In the genomic region with DNA sequence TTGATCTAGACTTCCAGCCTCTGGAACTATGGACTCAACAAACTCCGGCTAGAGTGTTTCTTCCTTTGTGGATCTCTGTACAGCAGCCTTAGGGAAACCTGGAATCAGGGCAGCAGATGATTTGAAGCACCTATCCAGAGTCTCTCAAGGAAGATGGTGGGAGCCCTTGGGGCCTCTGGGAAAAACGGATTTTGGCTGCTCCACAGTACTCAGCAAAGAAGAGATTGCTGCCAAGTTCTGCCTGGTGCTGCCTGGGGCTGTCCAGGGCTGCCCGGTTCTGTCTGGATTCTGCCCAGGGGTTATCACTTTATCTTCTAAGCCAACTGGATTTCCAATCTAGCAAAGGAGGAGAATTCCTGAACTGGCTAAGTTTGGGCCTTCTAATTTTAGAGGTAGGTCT, we compare ENCODE assay signal across 31 mouse cellular contexts. TPM values are rescaled to one million over a fixed set of nuclear protein-coding genes. Genes with fewer than 3 reads are reported as not detected.
"Had no signal": no experiment of that assay in that cellular context is flagged by ENCODE, and none has a peak within 500 bp of the region (broad histone marks: within the 10 kb centered on the region; RNA-seq: fewer than 3 reads in every experiment).

No protein-coding gene starts in this region.

- DNase-seq: gastrocnemius, postnatal 14 days; gastrocnemius, postnatal 36 days; heart, adult 18-20 months; heart, postnatal 14 days; heart, postnatal 36 days; kidney, adult 11 months; kidney, adult 2 months; kidney, adult 9 months; kidney, postnatal 14 days; kidney, postnatal 36 days; layer of hippocampus, adult 9-11 months; layer of hippocampus, postnatal 36 days; left cerebral cortex, postnatal 4 days had no signal

- H3K9me3 ChIP-seq: heart, embryonic 10.5 days; heart, embryonic 13.5 days; heart, embryonic 15.5 days; hindbrain, embryonic 13.5 days; hindbrain, embryonic 15.5 days; kidney, embryonic 15.5 days; limb, embryonic 13.5 days; limb, embryonic 15.5 days; liver, embryonic 12.5 days had no signal

- H3K9ac ChIP-seq: heart, embryonic 13.5 days; heart, embryonic 15.5 days; hindbrain, embryonic 13.5 days; hindbrain, embryonic 15.5 days; kidney, embryonic 15.5 days; limb, embryonic 13.5 days; limb, embryonic 15.5 days; liver, embryonic 12.5 days had no signal

- H3K36me3 ChIP-seq: heart, embryonic 10.5 days; heart, embryonic 13.5 days; heart, embryonic 15.5 days; hindbrain, embryonic 13.5 days; hindbrain, embryonic 15.5 days; kidney, embryonic 15.5 days; limb, embryonic 13.5 days; limb, embryonic 15.5 days; liver, embryonic 12.5 days had no signal

- ATAC-seq: hindbrain, postnatal 0 days; intestine, embryonic 16.5 days; liver, embryonic 12.5 days had no signal

- H3K27me3 ChIP-seq: heart, embryonic 13.5 days; heart, embryonic 15.5 days; hindbrain, embryonic 15.5 days; kidney, embryonic 15.5 days; limb, embryonic 13.5 days; limb, embryonic 15.5 days; liver, embryonic 12.5 days had no signal

- H3K4me2 ChIP-seq: heart, embryonic 13.5 days; heart, embryonic 15.5 days; hindbrain, embryonic 13.5 days; hindbrain, embryonic 15.5 days; kidney, embryonic 15.5 days; limb, embryonic 13.5 days; limb, embryonic 15.5 days; liver, embryonic 12.5 days had no signal

- H3K27ac ChIP-seq: heart, embryonic 10.5 days; heart, embryonic 13.5 days; heart, embryonic 15.5 days; hindbrain, embryonic 13.5 days; hindbrain, embryonic 15.5 days; hindbrain, postnatal 0 days; kidney, embryonic 15.5 days; kidney, postnatal 0 days; limb, embryonic 13.5 days; limb, embryonic 15.5 days; liver, embryonic 12.5 days had no signal

- H3K4me1 ChIP-seq: heart, embryonic 15.5 days; hindbrain, embryonic 13.5 days; hindbrain, embryonic 15.5 days; liver, embryonic 12.5 days had no signal

- H3K4me3 ChIP-seq: heart, embryonic 10.5 days; heart, embryonic 13.5 days; heart, embryonic 15.5 days; hindbrain, embryonic 13.5 days; hindbrain, embryonic 15.5 days; kidney, embryonic 15.5 days; limb, embryonic 13.5 days; limb, embryonic 15.5 days; liver, embryonic 12.5 days had no signal

RNA-seq across cellular contexts. Expression of a gene that starts 51.7 kb away (rescaled TPM):
- polyA plus RNA-seq: heart, embryonic 10.5 days; heart, embryonic 13.5 days; heart, embryonic 15.5 days; heart, postnatal 0 days; hindbrain, embryonic 13.5 days; hindbrain, embryonic 15.5 days; hindbrain, postnatal 0 days; intestine, embryonic 14.5 days; intestine, embryonic 16.5 days; kidney, adult 2 months; kidney, embryonic 15.5 days; kidney, postnatal 0 days; large intestine, adult 2 months; limb, embryonic 11.5 days; liver, adult 2 months; liver, embryonic 12.5 days had no signal

RNA-seq across cellular contexts. Expression of a gene that starts 58.8 kb away (rescaled TPM):
- polyA plus RNA-seq: heart, embryonic 13.5 days; heart, embryonic 15.5 days; hindbrain, embryonic 11.5 days; hindbrain, embryonic 15.5 days; intestine, embryonic 16.5 days; kidney, adult 2 months; kidney, embryonic 15.5 days; large intestine, adult 2 months; liver, adult 2 months; liver, embryonic 12.5 days had no signal
